Mouse (Mus musculus): ENCODE results near the gene Il34.

- TF ChIP-seq CTCF (IDR thresholded peaks at IDR 0.05; ENCODE audit: insufficient read depth, low read depth, low read length) (no peak), POLR2A (IDR thresholded peaks at IDR 0.05; ENCODE audit: insufficient read depth, low read depth, low read length) (no peak)
Observed at GRCm38 (mm10) chr8:110694826-110695225, 110.9 kb downstream of the Il34 start.

Data from olfactory bulb, adult 2 months (tissue).